Mouse (Mus musculus) ES-CJ7 (cell line): ENCODE results near the gene H2-Q4.
"Not testable (repeated sequence)": the region's sequence is repeated elsewhere in the genome, so short reads cannot be mapped to it uniquely, and the experiment has no call there.

Experiments
- DNase-seq: peaks from one replicate; pipeline ENCODE4 v3.0.0; 2011; ENCODE audit warnings: low read depth, low spot score

H2-Q4 gene

DNA sequence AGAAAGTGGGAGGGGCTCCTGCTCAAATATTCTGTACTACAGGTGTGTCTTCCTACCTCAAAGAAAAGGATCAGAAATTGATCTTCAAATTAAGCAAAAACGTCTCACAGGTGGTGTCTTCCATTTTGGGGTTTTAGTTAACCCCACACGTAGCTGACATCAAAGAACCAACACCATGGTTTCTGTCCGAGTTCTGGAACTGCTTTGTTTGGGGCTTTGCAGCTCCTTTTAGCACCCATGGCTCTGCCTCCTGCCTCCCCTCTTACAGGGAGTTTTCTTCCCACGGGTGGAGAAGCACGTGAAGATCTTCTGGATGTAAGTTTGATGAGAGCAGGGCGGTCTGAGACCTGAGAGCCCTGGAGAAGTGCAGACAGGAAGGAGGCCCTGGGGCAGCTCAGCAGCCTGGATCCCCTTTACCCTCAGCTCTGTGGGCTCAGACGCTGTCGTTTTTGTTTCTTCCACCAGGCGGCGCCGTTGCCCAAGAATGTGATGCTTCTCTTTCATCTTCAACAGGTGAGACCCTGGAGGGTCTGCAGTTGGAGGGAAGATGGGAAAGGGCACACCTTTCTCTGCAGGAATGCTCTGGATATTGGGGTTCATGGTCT lies 40.9 kb downstream of the H2-Q4 start:
- DNase-seq, result peak; percentile 63

DNA sequence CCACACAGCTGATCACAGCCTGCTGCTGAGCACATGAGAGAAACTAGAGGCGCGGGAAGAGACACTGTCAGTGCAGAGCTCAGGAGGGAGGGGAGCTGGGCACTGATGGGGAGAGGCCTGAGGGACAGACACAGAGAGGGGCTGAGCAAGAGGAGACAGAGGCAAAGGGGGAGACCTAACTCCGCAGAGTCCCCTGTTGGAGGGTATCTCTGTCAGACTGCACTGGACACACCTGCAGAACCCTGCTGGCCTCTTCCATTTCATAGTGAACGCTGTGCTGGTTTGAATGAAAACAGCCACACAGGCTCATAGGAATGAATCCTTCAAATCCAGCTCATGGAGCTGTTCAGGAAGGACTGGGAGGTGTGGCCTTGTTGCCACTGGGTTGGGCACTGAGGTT lies 41.9 kb downstream of the H2-Q4 start:
- not testable (repeated sequence) for DNase-seq

DNA sequence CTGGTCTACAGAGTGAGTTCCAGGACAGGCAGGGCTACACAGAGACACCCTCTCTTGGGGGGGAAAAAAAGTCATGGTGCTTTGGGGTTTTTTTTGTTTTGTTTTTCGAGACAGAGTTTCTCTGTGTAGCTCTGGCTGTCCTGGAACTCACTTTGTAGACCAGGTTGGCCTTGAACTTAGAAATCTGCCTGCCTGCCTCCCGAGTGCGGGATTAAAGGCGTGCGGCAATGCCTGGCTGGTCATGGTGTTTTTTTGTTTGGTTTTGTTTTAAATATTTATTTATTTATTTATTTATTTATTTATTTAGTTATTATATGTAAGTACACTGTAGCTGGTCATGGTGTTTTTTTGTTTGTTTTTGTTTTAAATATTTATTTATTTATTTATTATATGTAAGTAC lies 42.9 kb downstream of the H2-Q4 start:
- not testable (repeated sequence) for DNase-seq

DNA sequence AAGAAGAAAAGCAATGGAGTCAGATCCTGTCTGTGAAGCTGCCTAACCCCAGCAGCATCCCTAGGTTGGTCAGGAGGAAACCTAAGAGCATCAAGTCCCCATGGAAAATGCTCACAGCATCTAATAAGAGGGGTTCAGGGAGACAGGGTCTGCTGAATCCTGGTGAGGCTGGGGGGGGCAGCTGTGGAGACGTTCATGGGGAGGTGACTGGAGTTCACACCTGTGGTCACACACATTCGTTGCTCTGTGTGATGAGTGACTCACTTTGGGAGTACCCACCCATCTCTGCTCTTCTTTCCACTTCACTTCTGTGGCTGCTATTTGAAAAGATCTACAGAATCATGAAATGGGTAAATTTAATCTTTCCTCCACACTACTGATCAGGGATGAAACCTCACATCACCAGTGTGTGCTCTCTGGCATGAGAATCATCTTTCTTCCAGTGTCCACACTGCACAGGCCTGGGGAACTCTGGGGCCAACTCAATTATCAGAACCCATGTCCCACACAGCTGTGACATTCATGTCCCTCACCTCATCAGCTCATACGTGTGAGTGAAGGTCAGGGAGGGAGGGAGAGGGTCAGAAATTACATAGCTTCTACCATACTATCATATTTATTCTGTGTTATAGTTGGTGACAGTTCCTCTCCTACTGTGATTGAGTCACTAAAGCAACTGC lies 43.9 kb downstream of the H2-Q4 start:
- not testable (repeated sequence) for DNase-seq

DNA sequence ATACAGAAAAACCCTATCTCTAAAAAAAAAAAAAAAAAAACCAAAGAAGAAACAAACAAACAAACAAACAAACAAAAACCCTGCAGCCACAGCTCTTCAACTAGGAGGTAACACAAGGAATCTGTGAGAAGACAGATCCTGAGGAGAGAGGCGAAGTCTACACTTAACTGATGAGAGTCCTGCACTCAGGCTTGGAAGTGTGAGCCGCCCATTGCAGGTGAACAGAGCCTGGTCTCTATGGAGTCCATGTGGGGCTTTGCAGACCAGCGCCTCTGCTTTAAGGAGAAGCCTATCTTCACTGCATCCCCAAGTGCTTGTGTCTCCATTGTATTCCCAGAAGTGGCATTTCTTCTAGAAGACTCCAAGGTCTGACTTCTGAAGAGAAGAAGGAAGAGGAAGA lies 44.7 kb downstream of the H2-Q4 start:
- not testable (repeated sequence) for DNase-seq

DNA sequence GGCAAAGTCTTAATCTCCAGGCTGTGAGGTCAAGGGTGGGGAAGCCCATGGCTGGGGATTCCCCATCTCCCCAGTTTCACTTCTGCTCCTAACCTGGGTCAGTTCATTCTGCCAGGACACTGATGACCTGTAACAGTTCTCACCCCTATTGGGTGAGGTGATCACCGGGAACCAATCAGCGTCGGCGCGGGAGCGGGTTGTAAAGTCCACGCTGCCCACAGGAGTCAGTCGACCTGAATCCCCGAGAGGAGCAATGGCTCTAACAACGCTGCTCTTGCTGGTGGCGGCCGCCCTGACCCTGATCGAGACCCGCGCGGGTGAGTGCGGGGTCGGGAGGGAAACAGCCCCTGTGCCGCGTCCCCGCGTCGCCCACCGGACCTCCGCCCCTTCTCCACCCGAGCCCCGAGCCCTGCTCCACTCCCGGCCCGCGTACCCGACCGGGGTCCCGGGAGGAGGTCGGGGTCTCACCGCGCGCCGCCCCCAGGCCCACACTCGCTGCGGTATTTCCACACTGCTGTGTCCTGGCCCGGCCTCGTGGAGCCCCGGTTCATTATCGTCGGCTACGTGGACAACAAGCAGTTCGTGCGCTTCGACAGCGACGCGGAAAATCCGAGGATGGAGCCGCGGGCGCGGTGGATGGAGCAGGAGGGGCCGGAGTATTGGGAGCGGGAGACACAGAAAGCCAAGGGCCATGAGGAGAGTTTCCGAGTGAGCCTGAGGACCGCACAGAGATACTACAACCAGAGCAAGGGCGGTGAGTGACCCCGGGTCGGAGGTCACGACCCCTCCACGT lies 45.4 kb downstream of the H2-Q4 start, which contains the start of gene H2-Q6:
Gene H2-Q6 (plus strand): TSS at position 227 of the 793 bp plus-strand sequence.
- DNase-seq, result peak; percentile 52

DNA sequence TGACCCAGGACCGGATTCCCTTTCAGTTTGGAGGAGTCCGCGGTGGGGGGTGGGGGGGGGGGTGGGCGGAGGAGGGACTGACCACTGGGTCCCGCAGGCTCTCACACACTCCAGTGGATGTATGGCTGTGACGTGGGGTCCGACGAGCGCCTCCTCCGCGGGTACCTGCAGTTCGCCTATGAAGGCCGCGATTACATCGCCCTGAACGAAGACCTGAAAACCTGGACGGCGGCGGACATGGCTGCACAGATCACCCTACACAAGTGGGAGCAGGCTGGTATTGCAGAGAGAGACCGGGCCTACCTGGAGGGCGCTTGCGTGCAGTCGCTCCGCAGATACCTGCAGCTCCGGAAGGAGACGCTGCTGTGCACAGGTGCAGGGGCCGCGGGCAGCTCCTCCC lies 46.1 kb downstream of the H2-Q4 start:
- DNase-seq, result peak; percentile 54

DNA sequence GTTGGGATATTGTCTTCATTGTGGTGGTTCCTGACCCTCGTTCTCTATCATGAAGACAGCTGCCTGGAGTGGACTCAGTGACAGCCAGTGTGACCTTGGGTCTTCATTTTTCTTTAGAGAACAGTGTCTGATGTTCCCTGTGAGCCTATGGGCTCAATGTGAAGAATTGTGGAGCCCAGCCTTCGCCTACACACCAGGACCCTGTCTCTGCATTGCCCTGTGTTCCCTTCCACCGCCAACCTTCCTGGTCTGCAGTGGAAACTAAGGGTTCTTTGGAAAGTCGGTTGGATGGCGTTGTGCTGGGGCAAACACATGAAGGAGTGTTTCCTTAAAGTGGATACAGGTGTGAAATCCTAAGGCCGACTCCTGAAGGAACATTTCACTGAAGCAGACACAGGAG lies 49.5 kb downstream of the H2-Q4 start:
- DNase-seq, result not testable (repeated sequence)

DNA sequence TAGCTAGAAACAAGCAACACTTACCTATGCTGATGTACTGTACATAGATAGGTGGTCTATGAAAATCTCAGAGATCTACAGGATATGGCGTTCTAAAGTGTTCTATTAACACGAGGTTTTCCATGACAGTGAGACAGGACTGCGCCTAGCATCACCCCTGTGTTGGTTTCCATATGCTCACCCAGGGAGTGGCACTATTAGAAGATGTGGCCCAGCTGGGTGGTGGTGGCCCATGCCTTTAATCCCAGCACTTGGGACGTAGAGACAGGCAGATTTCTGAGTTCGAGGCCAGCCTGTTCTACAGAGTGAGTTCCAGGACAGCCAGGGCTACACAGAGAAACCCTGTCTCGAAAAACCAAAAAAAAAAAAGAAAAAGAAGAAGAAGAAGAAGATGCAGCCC lies 51.3 kb downstream of the H2-Q4 start:
- DNase-seq, result not testable (repeated sequence)

DNA sequence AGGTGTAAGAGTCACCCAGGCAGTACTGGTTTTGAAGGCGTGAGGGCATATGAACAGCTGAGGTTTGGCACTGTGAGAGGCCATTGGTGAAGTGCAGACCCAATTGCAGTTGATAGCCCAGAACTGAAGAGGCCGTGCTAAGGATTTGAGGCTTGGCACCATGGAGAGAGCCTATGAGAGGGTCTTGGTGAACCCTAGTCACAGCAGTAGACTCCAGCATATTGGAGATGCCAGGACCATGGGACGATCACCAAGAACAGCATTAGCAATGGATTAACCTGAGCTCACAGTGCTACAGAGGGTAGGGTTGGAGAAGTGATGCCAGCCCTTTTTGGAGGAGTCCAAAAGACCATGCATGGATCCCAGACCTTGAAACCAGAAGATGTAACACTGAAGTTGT lies 52.8 kb downstream of the H2-Q4 start:
- DNase-seq, result peak; percentile 6

DNA sequence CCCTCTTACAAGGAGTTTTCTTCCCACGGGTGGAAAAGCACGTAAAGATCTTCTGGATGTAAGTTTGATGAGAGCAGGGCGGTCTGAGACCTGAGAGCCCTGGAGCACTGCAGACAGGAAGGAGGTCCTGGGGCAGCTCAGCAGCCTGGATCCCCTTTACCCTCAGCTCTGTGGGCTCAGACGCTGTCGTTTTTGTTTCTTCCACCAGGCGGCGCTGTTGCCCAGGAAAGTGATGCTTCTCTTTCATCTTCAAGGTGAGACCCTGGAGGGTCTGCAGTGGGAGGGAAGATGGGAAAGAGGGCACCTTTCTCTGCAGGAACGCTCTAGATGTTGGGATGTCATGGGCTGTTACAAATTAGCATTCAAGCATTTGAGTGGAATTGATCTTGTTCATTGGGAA lies 55.4 kb downstream of the H2-Q4 start:
- peak; percentile 83 for DNase-seq
